Mouse (Mus musculus) urinary bladder, postnatal 14 days (tissue): ENCODE data around the gene Rasgrp2.

ENCODE experiments used
- DNase-seq: peaks from one replicate; pipeline ENCODE4 v3.0.0; 2021; ENCODE audit warnings: low spot score

Rasgrp2 gene

GRCm38 (mm10) chr19:6407816-6408510 lies 8.8 kb downstream of the Rasgrp2 start:
- no peak for DNase-seq

DNA sequence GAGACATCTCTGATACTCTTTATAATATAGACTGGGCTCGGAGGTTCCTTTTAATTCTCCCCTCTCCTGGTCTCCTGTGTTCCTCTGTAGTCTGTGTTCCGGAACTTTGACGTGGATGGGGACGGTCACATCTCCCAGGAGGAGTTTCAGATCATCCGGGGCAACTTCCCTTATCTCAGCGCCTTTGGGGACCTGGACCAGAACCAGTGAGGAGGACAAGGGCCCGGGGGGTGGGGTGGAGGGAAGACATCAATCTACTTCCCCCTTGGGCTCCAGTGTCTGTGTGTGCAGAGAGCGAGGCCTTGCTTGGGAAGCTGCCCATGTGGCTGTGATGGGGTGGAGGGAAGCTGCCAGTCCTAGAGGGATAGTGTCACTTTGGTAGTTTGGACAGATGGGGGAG lies 9.6 kb downstream of the Rasgrp2 start:
- DNase-seq: no peak

GRCm38 (mm10) chr19:6409176-6409575 lies 10.0 kb downstream of the Rasgrp2 start:
- no peak for DNase-seq

GRCm38 (mm10) chr19:6409936-6410335 lies 10.8 kb downstream of the Rasgrp2 start:
- no peak for DNase-seq

DNA sequence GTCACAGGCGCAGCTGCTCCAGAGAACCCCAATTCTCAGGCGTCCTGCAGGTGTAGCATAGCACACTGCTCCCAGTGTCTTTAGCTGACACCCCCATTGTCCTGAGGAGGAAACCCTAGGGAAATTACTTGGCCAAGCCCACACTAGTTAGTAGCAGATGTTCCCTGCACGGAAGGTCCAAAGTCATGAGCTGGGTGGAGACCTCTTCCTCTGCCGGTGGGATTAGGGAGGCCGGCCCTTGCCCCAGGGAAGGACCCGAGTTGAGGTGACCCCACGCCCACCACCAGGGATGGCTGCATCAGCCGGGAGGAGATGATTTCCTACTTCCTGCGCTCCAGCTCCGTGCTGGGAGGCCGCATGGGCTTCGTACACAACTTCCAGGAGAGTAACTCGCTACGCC lies 13.7 kb downstream of the Rasgrp2 start:
- DNase-seq: no peak

DNA sequence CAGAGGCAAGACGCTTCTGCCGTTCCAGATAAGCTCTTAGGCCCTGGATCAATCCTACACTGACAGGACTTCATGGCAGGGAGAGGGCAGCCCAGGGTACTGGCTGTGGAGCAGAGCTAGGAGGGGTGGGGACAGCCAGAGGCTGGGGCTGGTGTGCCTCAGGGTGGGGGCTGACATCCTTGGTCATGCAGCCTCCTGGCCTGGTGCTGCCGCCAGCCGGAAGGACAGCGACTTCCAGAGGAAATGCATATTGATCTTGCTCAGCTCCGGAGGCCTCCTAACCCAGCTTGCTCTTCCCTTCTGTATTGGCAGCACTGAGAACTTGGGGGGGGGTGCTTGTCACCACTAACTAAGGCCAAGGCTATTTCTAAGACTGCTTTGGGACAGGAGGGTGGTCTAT lies 16.3 kb downstream of the Rasgrp2 start:
- no peak for DNase-seq

DNA sequence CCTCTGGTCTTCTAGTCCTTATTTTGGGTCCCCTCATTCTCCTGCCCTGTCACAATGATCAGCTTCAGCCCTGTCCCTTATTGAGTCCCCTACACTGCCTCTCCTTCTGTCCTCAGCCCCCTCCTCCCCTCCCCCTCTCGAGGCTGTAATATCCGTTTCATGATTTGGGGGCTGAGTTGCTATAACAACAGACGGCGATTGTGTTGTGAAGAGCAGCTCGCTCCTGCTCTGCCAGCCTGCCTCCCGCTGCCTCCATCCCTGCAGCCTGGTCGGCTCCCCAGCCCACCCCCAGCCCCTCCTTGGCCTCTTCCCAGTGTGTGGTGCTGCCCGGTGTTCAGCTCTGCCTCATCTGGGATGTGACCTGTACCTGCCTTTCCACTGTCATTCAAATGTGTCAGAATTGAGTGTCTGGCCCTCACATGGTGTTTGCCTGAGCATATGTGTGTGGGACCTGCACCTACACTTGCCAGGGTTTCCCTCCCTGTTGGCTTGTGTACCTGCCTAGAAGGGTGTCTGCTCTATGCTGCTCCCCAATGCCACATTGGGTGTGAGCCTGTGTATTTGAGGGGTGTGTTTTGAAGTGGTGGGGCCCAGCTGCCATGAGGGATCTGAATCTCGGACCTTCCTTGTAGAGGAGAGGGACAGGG lies 17.1 kb downstream of the Rasgrp2 start:
- no peak for DNase-seq

- DNase-seq: no peak
Measured at GRCm38 (mm10) chr19:6416894-6417761, 18.0 kb downstream of the Rasgrp2 start.

DNA sequence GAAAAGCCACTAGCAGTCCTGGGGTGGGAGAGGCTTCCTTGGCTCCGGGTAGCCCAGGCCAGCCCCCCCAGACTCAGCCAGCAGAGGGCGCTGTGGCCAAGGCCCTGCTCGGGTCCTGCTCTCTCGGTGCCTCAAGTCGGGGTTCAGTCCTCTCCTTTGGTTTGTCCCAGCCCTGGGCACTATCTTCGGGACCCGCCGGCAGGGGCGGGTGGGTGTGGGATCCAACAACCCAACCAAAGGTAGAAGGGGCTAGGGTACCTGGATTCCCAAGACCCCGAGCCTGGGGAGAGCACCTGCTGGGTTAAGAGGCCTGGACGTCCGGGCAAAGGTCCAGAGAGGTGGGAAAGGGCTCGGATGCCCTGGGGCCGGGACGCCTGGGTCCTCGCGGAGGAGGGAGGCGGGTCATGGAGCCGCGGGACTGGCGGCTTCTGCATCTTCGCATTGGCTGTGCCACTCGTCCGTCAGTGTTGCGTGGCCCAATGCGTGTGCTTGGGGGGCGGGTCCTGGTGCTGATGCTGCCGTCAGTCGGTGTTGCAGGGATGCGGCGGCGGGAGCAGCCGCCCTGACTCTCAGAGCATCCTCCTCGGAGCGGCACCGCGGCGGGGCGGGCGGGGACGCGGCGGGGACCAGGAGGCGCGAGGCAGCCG lies 19.2 kb downstream of the Rasgrp2 start, which contains the start of gene Nrxn2:
Nrxn2 (plus strand) TSS at position 499 of the 647 bp plus-strand sequence.
- DNase-seq: peak; percentile 86

DNA sequence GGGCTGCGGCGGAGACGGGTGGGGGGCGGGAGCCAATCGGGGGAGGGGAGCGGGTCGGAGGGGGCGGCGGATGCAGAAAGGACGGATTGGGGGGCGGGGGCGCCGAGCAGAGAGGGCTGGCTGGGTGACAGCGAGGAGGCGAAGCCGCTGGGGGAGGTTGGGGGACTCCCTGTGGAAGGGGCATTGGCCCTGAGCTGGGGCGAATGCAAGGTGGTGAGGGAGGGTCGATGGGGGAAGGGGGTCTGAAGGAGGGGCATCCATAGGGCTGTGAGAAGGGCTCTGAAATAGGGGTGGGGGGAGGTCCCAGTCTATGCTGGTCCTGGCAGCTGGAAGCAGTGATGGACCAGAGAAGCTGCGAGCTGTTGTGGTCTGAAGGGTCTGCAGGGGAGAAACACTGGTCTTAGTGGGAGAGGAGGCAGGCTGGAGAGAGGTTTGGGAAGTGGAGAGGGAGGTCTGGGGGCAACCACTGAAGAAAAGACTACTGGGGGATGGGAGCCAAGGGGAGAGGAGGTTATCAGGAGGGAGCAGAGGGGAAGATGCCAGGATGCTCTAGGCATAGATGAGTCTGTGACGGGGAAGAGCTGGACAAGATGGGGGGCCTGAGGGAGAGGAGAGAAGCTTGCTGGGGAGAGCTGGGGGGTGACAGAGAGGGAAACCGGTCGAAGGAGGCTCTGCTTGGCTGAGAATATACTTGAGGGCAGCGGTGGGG lies 20.0 kb downstream of the Rasgrp2 start:
- DNase-seq: no peak

DNA sequence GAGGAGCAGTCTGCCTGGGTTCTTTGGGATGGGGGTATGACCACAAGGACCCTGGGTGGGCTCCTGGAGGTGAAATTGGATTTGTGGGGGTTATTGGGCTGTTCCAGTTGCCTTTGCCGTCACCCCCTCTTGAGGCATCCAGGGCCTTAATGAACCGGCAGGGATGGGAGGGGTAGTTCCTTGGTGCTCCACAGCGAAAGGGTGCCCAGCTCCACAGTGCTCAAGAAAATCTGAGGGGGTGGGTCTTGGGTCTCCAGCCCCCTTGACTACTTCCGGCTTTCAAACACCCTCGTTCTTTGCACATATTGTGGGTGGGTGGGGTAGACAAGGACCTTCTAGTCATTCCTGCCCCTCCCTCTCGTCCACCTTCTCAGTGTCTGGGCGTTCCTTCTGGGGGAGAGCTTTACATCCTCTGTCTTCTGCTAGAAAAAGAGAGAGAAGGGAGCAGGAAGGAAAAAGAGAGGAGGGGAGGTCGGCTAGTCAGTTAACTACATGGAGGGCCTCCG lies 20.7 kb downstream of the Rasgrp2 start:
- no peak for DNase-seq

DNA sequence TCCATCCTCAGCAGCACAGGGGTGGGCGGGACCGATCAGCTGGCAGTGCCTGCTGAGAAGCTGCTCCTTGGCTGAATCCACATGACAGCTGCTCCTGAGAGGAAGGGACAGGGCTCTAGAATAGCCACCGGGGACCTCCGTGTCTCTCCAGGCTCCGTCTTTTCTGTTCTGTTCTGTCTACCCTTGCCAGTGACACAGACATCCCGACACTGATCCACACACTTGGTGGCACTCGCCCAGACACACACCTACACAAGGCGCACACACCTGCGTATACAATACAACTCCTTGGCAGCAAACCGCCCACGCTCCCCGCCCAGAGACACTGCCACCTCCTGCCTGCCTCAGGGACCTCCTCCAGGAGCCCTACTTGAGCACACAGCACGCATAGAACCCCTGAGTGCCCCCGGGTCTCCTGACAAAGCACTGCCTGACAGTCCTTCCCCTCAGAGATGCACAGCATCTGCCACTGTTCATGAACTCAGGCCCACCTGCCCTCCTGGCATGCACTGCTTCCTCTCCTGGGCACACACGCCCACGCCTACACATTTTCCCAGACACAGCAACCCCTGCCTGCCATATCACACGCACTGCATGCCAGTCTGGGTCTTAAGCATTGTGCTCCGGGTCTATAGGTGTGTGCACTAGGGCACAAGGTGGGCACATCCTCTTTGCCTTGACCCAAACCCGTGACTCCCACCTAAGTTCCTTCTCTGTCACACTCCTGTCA lies 21.5 kb downstream of the Rasgrp2 start:
- no peak for DNase-seq

DNA sequence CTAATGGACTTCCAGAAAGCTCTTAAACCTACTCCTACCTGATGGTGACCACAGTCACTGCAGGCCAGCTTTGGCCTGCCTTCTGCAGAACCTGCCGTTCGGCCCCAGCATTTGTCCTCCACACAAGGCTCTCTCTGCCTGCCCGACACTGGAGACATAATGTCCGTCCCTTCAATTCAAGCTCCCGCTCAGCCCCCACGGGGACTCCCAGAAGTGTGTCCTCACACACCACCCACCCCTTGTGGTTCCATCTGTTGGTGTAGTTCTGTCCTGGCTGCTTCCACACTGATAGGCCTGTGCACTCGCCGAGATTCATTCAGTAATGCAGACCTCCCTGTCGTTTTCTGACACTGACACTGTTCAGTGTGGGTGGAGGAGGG lies 22.1 kb downstream of the Rasgrp2 start:
- no peak for DNase-seq

DNA sequence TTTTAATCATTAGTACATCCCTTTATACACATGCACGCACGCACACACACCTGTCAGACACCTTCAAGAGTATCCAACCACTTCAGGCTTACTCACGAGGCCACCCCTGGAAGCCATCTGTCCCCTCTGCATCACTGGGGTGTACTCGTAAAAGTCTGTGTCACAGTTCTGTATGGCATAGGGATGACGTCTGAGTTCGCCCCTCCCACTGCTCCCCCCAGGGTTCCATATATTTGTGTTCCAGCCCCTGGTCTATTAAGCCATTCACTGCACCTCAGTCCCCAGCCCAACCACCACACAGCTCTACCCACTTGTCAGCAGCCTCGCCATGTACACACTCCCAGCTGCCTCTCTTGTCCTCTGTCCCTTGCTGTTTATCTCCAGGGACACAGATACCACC lies 22.9 kb downstream of the Rasgrp2 start:
- no peak for DNase-seq

GRCm38 (mm10) chr19:6423241-6423640 lies 24.1 kb downstream of the Rasgrp2 start:
- no peak for DNase-seq

- no peak for DNase-seq
Measured at GRCm38 (mm10) chr19:6424137-6424881, 25.2 kb downstream of the Rasgrp2 start.

- no peak for DNase-seq
Measured at GRCm38 (mm10) chr19:6425595-6425994, 26.5 kb downstream of the Rasgrp2 start.

GRCm38 (mm10) chr19:6426703-6427500 lies 27.8 kb downstream of the Rasgrp2 start:
- DNase-seq: peak; percentile 61
